Mouse (Mus musculus): ENCODE data around the gene Krt78. TPM values are rescaled to one million over a fixed set of nuclear protein-coding genes. Genes with fewer than 3 reads are reported as not detected.

Gene Krt78
- total RNA-seq, 2 experiments from 2014 or later: not detected

GRCm38 (mm10) chr15:101904849-101905248 is 49.2 kb downstream of the Krt78 start:
- H3K4me3 ChIP-seq: no peak overlapping the region
- no peak for TF ChIP-seq CTCF (IDR thresholded peaks at IDR 0.05)
- no peak for DNase-seq
- intact Hi-C loops (cut with DNase I): no loop called here
- H3K27ac ChIP-seq: no peak overlapping the region

GRCm38 (mm10) chr15:101902171-101903149 is 51.6 kb downstream of the Krt78 start:
- intact Hi-C loops (cut with DNase I): no loop called here
- no peak for DNase-seq
- TF ChIP-seq CTCF (IDR thresholded peaks at IDR 0.05): peak; percentile 16; the same call in 1 of the 2 replicates
- H3K4me3 ChIP-seq: no peak overlapping the region
- no peak overlapping the region for H3K27ac ChIP-seq

Other genes with a start within 250 kb of the Krt78 start
- not detected for gene Krt5, start 241.4 kb downstream of the Krt78 start, total RNA-seq (2021)
- not detected for gene Krt71, start 211.2 kb downstream of the Krt78 start, total RNA-seq (2021)
- gene Krt72, start 167.8 kb downstream of the Krt78 start, total RNA-seq (2021): not detected
- gene Krt73, start 151.9 kb downstream of the Krt78 start, total RNA-seq (2021): not detected
- not detected for gene Krt2, start 136.1 kb downstream of the Krt78 start, total RNA-seq (2021)
- not detected for gene Krt1, start 103.5 kb downstream of the Krt78 start, total RNA-seq (2021)
- not detected for gene Krt77, start 84.6 kb downstream of the Krt78 start, total RNA-seq (2021)
- gene Krt76, start 61.4 kb downstream of the Krt78 start, total RNA-seq (2021): not detected
- not detected for gene Krt4, start 29.6 kb downstream of the Krt78 start, total RNA-seq (2021)
- not detected for gene Krt79, start 14.0 kb downstream of the Krt78 start, total RNA-seq (2021)
- gene Krt8, start 50.2 kb upstream of the Krt78 start, total RNA-seq (2021): not detected
- under 1 TPM in 1 of 2 experiments, not detected in 1; 0.33 TPM for gene Krt18, start 73.9 kb upstream of the Krt78 start, total RNA-seq (2021)
- gene Eif4b, start 119.5 kb upstream of the Krt78 start, total RNA-seq (2021): 100 to 1,000 TPM; 187 to 246 TPM
- gene Tns2, start 146.1 kb upstream of the Krt78 start, total RNA-seq (2021): 10 to 100 TPM; 39.1 to 44.1 TPM
- gene Spryd3, start 181.9 kb upstream of the Krt78 start, total RNA-seq (2021): 1 to 10 TPM; 4.4 to 5.8 TPM
- 10 to 100 TPM; 34.3 to 87.7 TPM for gene Igfbp6, start 190.1 kb upstream of the Krt78 start, total RNA-seq (2021)
- under 1 TPM in 1 of 2 experiments, not detected in 1; 0.14 TPM for gene Soat2, start 196.2 kb upstream of the Krt78 start, total RNA-seq (2021)
- 10 to 100 TPM; 26.8 to 29.6 TPM for gene Zfp740, start 249.0 kb upstream of the Krt78 start, total RNA-seq (2021)

Data from gastrocnemius, adult 2 months (tissue).